Mouse (Mus musculus) neural tube, embryonic 11.5 days (tissue): ENCODE measurements around the gene Dvl3. TPM values are rescaled to one million over a fixed set of nuclear protein-coding genes. Genes with fewer than 3 reads are reported as not detected.
A peak's percentile ranks its signal among the peaks of the same experiment; 100 is the strongest.

Experiments
- ATAC-seq: fragments of 200-750 bp; cut with Nextera tagmentation; 2 replicates; pipeline ENCODE4 v1.8.0; 2017; ENCODE audit warnings: moderate number of reproducible peaks, mild to moderate bottlenecking, moderate TSS enrichment, moderate library complexity; ENCODE audit not compliant: insufficient read depth, low FRiP score, low TSS enrichment
- DNase-seq: peaks from one replicate; pipeline ENCODE4 v3.0.0-alpha.2; 2015; ENCODE audit warnings: low spot score
- H3K27ac ChIP-seq: fragments of 300-500 bp; sonication (generic); 2 replicates; pipeline ENCODE4 v1.5.1; 2014; ENCODE audit warnings: low read depth, mild to moderate bottlenecking, low read length
- H3K27me3 ChIP-seq: fragments of 300-500 bp; sonication (generic); 2 replicates; pipeline ENCODE4 v1.6.1; 2014; ENCODE audit warnings: mild to moderate bottlenecking, low read length, mixed read lengths; ENCODE audit not compliant: control insufficient read depth, insufficient read depth
- H3K36me3 ChIP-seq: fragments of 300-500 bp; sonication (generic); 2 replicates; pipeline ENCODE4 v1.6.1; 2014; ENCODE audit warnings: mild to moderate bottlenecking, low read length, moderate library complexity, mixed read lengths; ENCODE audit not compliant: control insufficient read depth, insufficient read depth
- H3K4me1 ChIP-seq: fragments of 300-500 bp; sonication (generic); 2 replicates; pipeline ENCODE4 v1.6.1; 2014; ENCODE audit warnings: low read length, mixed read lengths; ENCODE audit not compliant: control insufficient read depth, insufficient read depth
- H3K4me2 ChIP-seq: fragments of 300-500 bp; sonication (generic); 2 replicates; pipeline ENCODE4 v1.6.1; 2014; ENCODE audit warnings: low read depth, mild to moderate bottlenecking, moderate library complexity
- H3K4me3 ChIP-seq: fragments of 300-500 bp; sonication (generic); 2 replicates; pipeline ENCODE4 v1.5.1; 2014; ENCODE audit warnings: low read depth, low read length
- H3K9ac ChIP-seq: fragments of 300-500 bp; sonication (generic); 2 replicates; pipeline ENCODE4 v1.6.1; 2014; ENCODE audit warnings: mild to moderate bottlenecking, low read length
- H3K9me3 ChIP-seq: fragments of 300-500 bp; sonication (generic); 2 replicates; pipeline ENCODE4 v1.6.1; 2016; ENCODE audit warnings: low read length; ENCODE audit not compliant: control insufficient read depth
- WGBS: fragments of 180-500 bp; shearing (Covaris S2); extraction: QIAGEN DNeasy Blood & Tissue Kit; methylation state at CpG from one replicate; pipeline ENCODE4 v1.1.7; 2014; 5-methylcytosine and 5-hydroxymethylcytosine counted together
- polyA plus RNA-seq: library from polyadenylated mRNA; unstranded; fragments of >200 nt; fragmentation: Nextera tagmentation; extraction: Ambion mirVana; gene quantifications from 2 replicates; pipeline ENCODE4 v1.2.1, GENCODE M21; 2014

The Dvl3 gene
- polyA plus RNA-seq, 1 experiment from 2014 or later, result 58.1 TPM

GRCm38 (mm10) chr16:20534617-20535295 lies 18.0 kb downstream of the Dvl3 start:
- H3K4me1 ChIP-seq, result peaks cover 14% of the 10 kb centered on the region
- no peak overlapping the region for H3K27ac ChIP-seq
- DNase-seq (no peak), ATAC-seq (no peak)
- H3K36me3 ChIP-seq, result peaks cover 12% of the 10 kb centered on the region
- H3K27me3 ChIP-seq, result no peaks in the 10 kb centered on the region
- no peak overlapping the region for H3K4me2 ChIP-seq
- WGBS, result 50% methylated on average over 10 of the region's 10 CpGs
- no peaks in the 10 kb centered on the region for H3K9me3 ChIP-seq
- H3K9ac ChIP-seq, result no peak overlapping the region
- no peak overlapping the region for H3K4me3 ChIP-seq

DNA sequence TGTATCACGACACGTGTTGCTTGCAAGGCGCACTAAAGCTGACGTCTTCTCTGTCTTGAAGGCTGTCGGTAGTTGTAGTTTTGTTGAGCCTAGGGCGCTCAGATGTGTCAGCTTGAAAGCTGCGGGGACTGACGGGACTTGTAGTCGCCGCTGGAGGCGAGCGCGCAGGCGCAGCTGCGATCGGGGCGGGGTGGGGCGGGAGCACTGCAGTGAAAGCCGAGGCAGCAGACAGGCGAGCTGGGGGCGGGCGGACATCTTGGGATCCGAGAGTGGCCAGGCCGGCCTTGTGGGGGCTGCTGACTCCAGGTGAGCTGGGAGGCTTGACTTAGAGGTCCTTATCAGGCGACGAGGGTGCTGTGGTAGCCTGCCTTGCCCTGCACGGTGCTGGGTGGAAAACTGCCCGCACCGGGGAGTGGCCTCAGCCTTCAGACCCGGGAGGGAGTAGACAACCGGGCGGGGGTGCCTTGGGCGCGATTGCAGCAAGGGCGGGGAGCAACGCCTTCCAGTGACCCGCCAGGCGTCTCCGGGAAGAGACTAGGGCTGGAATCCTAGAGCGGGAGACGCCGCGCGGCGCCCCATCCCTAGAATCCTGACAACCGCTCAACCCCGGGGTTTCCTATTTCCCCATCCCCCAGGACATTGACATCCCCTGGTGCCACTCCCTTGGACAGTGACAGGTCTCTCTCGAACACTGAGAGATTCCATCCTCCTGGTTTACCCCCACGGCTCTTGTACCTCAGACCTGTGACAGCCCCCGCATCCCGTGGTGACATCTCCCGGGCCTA lies 18.7 kb downstream of the Dvl3 start, which contains the start of gene Ap2m1:
Gene Ap2m1, plus strand, starts transcription at position 183 of the 785 bp plus-strand sequence.
- Histone ChIP-seq H3K4me2 (peak within 1 kb of the TSS; percentile 68), H3K4me3 (peak within 1 kb of the TSS; percentile 87), H3K9ac (peak within 1 kb of the TSS; percentile 92), H3K4me1 (peaks cover 14% of the 10 kb centered on the region), H3K9me3 (no peaks in the 10 kb centered on the region), H3K27me3 (no peaks in the 10 kb centered on the region), H3K36me3 (peaks cover 13% of the 10 kb centered on the region), H3K27ac (peak within 1 kb of the TSS; percentile 67; the same call in 1 of the 2 replicates)
- WGBS, result under 1% methylated on average over 50 of the region's 52 CpGs
- DNase-seq, result peak; percentile 97
- ATAC-seq, result peak; percentile 97

DNA sequence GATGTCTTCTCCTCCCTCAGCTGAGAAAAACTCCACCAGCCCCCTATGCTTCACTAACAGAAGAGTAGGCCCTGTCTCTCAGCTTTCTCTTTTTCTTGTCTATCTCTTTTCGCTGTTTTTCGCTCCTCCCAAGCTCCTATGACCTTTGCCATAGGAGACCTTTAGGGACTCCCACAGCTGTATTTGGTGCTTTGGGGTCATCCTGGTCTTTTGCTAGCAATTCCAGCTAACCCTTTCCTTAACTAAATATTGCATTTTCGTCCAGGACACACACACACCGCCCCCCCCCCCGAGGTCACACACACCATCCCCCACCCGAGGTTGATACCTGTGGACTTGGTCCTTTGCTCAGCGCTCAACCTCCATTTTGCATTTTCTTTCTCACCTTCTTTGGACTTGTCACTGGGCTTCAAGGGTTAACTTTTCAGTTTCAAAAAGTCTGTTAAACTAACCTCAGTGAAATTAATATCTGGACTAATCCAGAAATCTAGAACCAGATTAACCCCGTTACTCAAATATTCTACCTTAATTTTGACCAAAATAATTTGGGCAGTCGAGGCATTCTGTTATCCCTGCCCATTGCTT lies 19.4 kb downstream of the Dvl3 start:
- ATAC-seq (no peak), DNase-seq (no peak)
- WGBS, result 39% methylated on average over 9 of the region's 9 CpGs
- Histone ChIP-seq H3K4me1 (peaks cover 14% of the 10 kb centered on the region), H3K27me3 (no peaks in the 10 kb centered on the region), H3K27ac (no peak overlapping the region), H3K36me3 (peaks cover 11% of the 10 kb centered on the region), H3K4me3 (peak overlapping the region; percentile 87), H3K4me2 (peak overlapping the region; percentile 68), H3K9ac (peak overlapping the region; percentile 92), H3K9me3 (no peaks in the 10 kb centered on the region)

DNA sequence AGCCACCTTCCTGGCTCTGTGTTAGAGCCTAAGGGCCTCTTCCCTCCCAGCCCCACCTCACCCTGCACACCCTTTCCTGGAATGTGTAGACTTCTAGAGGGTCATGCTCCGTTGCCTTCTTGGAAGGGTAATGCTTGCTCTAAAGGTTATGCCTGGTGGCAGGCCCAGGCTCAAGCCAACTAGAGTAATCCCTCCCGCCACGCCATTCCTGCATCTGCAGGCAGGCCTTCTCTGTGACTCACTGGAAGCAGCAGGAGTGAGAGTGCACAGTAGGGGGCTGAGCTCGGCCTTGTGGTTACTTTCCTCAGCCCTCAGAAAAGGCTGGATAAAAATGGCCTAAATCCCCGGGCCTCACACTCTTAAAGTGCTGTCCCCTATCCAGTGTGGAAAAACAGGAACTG lies 20.3 kb downstream of the Dvl3 start:
- peaks cover 13% of the 10 kb centered on the region for H3K36me3 ChIP-seq
- H3K4me2 ChIP-seq, result peak overlapping the region; percentile 68
- no peak for DNase-seq
- H3K9me3 ChIP-seq, result no peaks in the 10 kb centered on the region
- WGBS, result 38% methylated on average over 5 of the region's 5 CpGs
- H3K4me1 ChIP-seq, result peaks cover 14% of the 10 kb centered on the region
- peak overlapping the region; percentile 87 for H3K4me3 ChIP-seq
- H3K27ac ChIP-seq, result no peak overlapping the region
- H3K27me3 ChIP-seq, result no peaks in the 10 kb centered on the region
- ATAC-seq, result no peak
- peak overlapping the region; percentile 24; the same call in 1 of the 2 replicates for H3K9ac ChIP-seq

DNA sequence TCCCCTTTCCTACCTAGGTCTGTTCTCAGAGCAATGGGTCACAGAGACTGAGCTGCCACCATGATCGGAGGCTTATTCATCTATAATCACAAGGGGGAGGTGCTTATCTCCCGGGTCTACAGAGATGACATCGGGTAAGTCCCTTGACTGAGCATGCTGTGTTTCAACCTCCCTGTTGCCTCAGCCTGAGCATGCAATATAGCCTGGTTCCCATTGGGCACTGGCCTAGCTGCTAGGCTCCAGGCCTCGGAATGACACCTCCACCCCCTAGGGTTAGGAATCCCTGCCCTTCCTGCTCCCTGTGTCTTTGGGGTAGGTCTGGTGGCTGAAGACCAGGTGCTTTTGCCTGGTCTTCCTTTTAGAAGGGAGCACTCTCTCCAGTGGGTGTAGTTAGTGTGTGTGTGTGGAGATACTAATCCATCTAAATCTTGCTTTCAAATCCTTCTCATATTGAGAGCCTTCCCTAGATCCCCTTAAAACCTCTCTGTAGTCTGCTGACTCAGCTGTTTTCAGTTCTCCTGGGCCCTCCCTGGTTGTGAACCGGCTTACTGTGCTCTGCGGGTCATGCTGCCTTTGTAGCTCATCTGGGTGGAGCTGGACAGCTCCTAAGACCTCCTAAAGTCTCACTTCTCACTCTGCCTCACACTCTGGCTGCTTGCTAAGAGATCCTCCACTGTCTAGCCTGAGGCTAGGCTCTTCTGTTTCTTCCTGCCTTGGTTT lies 21.0 kb downstream of the Dvl3 start:
- DNase-seq (no peak), ATAC-seq (no peak)
- WGBS, result 53% methylated on average over 6 of the region's 6 CpGs
- H3K4me1 ChIP-seq, result peaks cover 14% of the 10 kb centered on the region
- H3K27me3 ChIP-seq, result no peaks in the 10 kb centered on the region
- peaks cover 13% of the 10 kb centered on the region for H3K36me3 ChIP-seq
- H3K9me3 ChIP-seq, result no peaks in the 10 kb centered on the region
- H3K27ac ChIP-seq, result no peak overlapping the region
- peak overlapping the region; percentile 68 for H3K4me2 ChIP-seq
- H3K4me3 ChIP-seq, result no peak overlapping the region
- no peak overlapping the region for H3K9ac ChIP-seq

- H3K4me1 ChIP-seq, result peaks cover 14% of the 10 kb centered on the region
- H3K9ac ChIP-seq, result no peak overlapping the region
- no peaks in the 10 kb centered on the region for H3K27me3 ChIP-seq
- no peak overlapping the region for H3K27ac ChIP-seq
- 72% methylated on average over 3 of the region's 3 CpGs for WGBS
- no peak for DNase-seq
- no peak for ATAC-seq
- no peak overlapping the region for H3K4me3 ChIP-seq
- peaks cover 19% of the 10 kb centered on the region for H3K36me3 ChIP-seq
- H3K4me2 ChIP-seq, result no peak overlapping the region
- no peaks in the 10 kb centered on the region for H3K9me3 ChIP-seq
Measured at GRCm38 (mm10) chr16:20539649-20540048, 22.9 kb downstream of the Dvl3 start.

DNA sequence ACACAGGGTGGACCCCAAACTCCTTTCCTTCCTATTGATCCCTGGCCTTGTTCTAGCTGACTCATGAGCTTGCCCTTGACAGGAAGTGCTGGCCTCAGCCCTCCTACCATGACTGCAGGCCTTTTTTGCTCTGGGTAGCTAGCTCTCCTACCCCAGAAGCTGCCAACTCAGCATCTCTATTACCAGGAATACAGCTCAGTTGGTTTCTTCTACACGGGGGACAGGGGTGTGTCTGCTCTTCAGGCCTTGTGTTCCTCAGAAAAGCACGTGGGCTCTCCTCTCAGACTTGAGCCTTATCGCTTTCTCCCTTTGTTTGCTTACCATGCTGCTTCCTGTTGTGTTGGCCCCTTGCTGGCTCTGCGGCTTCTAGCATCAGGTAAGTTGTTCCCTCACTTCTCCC lies 23.7 kb downstream of the Dvl3 start:
- H3K27me3 ChIP-seq, result no peaks in the 10 kb centered on the region
- no peak overlapping the region for H3K9ac ChIP-seq
- peaks cover 19% of the 10 kb centered on the region for H3K36me3 ChIP-seq
- no peak overlapping the region for H3K4me3 ChIP-seq
- no peak overlapping the region for H3K27ac ChIP-seq
- peaks cover 14% of the 10 kb centered on the region for H3K4me1 ChIP-seq
- no peak overlapping the region for H3K4me2 ChIP-seq
- no peak for DNase-seq
- no peaks in the 10 kb centered on the region for H3K9me3 ChIP-seq
- ATAC-seq, result no peak
- WGBS, result 93% methylated on average over 4 of the region's 4 CpGs

DNA sequence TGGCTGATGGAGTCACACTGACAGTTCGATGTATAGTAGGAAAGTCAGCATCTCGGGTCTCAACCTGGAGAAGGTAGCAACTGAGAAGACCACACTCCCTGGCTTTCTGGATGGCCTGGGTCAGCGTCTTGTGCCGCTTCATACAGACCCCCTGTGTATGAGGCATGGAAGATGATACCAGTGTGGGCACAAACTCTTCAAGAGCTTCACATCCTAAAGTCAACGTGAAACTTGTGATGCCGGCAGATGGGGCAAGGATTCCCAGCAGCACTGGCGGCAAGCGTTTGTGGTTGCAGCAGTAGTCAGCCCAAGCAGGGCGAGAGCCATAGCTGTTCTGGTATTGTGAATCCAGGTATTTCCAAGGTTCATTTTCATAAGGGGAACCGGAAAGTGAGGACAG lies 28.9 kb downstream of the Dvl3 start:
- Histone ChIP-seq H3K9ac (no peak overlapping the region), H3K9me3 (no peaks in the 10 kb centered on the region), H3K27ac (no peak overlapping the region), H3K4me3 (no peak overlapping the region), H3K4me1 (peaks cover 6% of the 10 kb centered on the region; the same call in 1 of the 2 replicates), H3K4me2 (no peak overlapping the region), H3K27me3 (no peaks in the 10 kb centered on the region), H3K36me3 (peaks cover 10% of the 10 kb centered on the region)
- ATAC-seq (no peak), DNase-seq (no peak)
- 92% methylated on average over 10 of the region's 10 CpGs for WGBS
